Mouse (Mus musculus): ENCODE data around the gene Fam229b. TPM values are rescaled to one million over a fixed set of nuclear protein-coding genes. Genes with fewer than 3 reads are reported as not detected.

Fam229b gene
- 28.0 and 33.6 TPM in 2 replicates for polyA plus RNA-seq (2015; fragmentation: Nextera tagmentation; extraction: Ambion mirVana)

DNA sequence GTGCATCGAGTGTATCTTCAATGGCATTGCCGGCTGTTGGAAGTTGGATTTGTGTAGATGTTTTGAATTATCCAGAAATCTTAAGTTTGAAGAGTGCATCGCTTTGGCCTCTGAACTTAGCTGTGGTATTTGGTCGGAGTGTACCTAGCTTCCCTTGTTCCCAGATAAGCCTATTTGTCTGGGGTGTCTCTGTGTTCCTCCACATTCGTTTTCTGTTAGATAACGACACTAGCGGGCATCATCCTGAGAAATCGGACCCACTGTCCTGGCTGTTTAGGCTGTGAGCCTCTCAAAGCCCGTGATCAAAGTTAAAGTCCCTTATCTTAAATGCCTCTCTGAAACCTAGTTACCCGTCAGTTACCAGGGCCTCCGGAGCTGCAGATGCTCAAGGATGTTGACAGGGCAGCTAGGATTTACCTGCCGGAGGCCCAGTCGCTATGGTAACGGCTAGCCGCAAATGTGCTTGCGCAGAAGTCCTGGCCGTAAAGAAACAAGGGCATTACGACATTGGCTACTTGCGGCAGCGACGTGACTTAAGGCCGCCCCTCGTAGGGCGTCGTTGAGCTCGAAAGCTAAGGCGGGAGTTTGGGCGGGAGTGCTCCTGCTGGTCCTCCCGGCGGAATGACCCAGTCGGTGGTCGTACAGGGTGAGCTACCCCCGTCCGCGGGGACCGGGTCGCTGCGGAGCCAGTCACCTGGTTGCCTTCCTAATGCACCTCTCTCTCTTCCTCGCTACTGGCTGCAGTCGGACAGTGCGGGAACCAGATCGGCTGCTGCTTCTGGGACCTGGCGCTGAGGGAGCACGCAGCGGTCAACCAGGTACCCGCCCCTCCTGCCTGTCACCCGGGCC, at the start of gene Fam229b, which contains the start of gene Tube1:
Fam229b (minus strand) TSS at position 453 of the 849 bp plus-strand sequence.
Tube1 (plus strand) TSS at position 515 of the 849 bp plus-strand sequence.
- Histone ChIP-seq H3K36me3 (peaks cover 10% of the 10 kb centered on the region; the same call in 1 of the 2 replicates), H3K4me3 (peak within 1 kb of the TSS; percentile 74), H3K27me3 (no peaks in the 10 kb centered on the region), H3K9me3 (no peaks in the 10 kb centered on the region), H3K4me1 (replicated peaks) (peaks cover 18% of the 10 kb centered on the region), H3K9ac (peak within 1 kb of the TSS; percentile 57), H3K27ac (replicated peaks) (peak within 1 kb of the TSS; percentile 85), H3K4me2 (peak within 1 kb of the TSS; percentile 79)
- 4% methylated on average over 47 of the region's 47 CpGs for WGBS
- ATAC-seq (ENCODE audit: low FRiP score, low read depth): peak; percentile 95

DNA sequence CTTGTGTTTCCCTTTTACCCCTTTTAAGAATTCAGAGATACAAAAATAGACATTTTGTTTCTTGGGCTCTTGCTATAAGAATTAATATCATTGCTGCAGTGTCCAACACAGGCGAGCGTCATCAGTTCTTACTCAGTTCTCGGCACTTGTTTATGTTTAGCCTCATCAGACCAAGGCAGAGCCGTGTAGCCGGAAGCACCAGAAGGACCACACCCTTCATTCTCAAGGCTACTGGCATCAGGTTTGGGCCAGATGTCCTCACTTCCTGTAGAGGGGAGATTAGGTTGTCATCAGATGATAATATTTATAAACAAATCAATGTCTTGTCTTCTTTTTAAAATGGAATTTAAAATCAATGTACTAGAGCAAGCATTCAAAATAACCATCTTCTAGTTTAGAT, 43.3 kb upstream of the Fam229b start:
- no peaks in the 10 kb centered on the region for H3K27me3 ChIP-seq
- H3K4me1 ChIP-seq (replicated peaks): peaks cover 15% of the 10 kb centered on the region
- no peak overlapping the region for H3K9ac ChIP-seq
- no peaks in the 10 kb centered on the region for H3K36me3 ChIP-seq
- H3K4me3 ChIP-seq: no peak overlapping the region
- no peaks in the 10 kb centered on the region for H3K9me3 ChIP-seq
- ATAC-seq (ENCODE audit: low FRiP score, low read depth): no peak
- no peak overlapping the region for H3K27ac ChIP-seq (replicated peaks)
- no peak overlapping the region for H3K4me2 ChIP-seq
- 93% methylated on average over 5 of the region's 5 CpGs for WGBS

DNA sequence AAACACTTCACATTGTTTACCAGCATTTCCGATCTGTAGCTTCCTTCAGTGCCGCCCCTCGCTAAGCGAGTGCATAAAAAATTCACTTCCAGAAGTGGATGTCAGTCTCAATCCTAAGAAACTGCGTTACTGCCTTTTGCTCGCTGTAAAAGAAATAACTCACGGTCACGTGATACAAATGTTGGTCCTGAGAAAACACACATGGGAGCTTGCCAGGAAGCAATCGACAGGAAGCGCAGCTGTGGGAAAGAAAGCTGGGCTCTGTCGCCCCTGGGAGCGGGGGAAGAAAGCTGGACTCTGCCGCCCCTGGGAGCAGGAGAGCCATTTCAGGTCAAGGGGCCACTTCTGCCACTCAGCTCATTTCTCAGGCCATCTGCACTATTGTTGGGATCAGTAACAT, 39.4 kb upstream of the Fam229b start:
- H3K36me3 ChIP-seq: no peaks in the 10 kb centered on the region
- H3K4me3 ChIP-seq: no peak overlapping the region
- H3K9ac ChIP-seq: no peak overlapping the region
- no peaks in the 10 kb centered on the region for H3K27me3 ChIP-seq
- H3K27ac ChIP-seq (replicated peaks): peak overlapping the region; percentile 97
- 21% methylated on average over 13 of the region's 13 CpGs for WGBS
- H3K9me3 ChIP-seq: no peaks in the 10 kb centered on the region
- H3K4me2 ChIP-seq: peak overlapping the region; percentile 72
- ATAC-seq (ENCODE audit: low FRiP score, low read depth): no peak
- peaks cover 30% of the 10 kb centered on the region for H3K4me1 ChIP-seq (replicated peaks)

DNA sequence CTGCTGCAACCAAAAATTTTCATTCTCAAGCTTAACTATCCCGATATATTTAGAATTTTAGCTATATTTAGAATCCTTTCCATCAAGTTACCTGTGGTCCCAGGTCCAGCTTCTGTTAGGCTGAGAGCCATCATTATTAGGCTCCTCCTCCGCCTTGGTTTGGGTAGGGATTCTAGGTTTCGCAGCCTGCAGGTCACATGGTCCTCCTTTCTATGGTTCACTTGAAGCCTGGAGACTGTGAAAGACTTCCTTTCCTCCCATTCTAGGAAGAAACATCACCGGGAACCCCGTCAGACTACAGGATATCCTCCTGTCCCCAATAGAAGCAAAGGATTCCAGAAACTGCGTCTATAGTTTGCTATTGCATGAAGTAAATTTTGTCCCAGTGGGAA, 38.8 kb upstream of the Fam229b start:
- peak overlapping the region; percentile 38; the same call in 1 of the 2 replicates for H3K4me3 ChIP-seq
- H3K9ac ChIP-seq: no peak overlapping the region
- WGBS: 66% methylated on average over 6 of the region's 6 CpGs

DNA sequence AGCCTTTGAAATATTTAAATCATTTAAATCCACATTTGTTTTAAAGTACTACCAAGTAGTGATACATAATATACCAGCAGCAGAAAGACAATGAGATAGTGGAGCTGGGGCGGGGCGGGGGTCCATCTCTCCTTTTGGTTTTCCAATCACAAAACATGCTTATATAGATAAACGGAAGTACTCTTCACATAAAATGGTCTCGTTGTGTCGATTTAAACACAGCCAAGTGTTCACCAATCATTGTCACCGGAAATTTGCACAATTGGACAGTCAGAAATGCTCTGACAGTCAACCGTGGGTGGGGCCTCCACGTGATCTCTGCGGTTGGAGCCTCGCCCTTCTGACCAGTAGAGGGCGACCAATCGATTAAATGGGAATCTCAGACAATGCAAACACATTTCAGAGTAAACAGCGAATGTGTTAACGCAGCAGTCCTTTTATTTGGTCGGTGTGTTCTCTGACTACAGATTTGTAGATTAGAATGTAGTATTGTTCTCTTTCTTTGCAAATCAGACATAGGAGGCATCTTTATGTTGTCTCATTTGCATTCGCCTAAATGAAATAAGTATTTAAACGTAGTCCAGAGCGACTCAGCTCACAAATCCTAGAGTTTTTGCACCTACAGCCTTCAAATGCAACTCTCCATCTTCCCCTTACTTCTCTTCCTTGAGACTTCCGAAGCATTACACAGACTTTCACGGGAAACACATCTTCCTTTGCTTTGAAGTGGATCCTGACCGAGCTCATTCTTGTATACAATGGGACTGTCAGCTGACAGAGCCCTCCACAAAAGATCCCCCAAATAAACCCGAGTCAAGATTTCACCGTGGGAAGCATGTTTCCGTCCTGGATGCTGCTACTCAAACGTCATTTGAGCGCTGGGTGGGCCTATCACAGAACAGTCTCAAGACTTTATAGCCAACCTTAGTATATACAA, 38.2 kb upstream of the Fam229b start:
- peak overlapping the region; percentile 97 for H3K27ac ChIP-seq (replicated peaks)
- peak; percentile 84 for ATAC-seq (ENCODE audit: low FRiP score, low read depth)
- 5% methylated on average over 26 of the region's 26 CpGs for WGBS
- H3K9ac ChIP-seq: peak overlapping the region; percentile 50
- peak overlapping the region; percentile 72 for H3K4me2 ChIP-seq
- H3K36me3 ChIP-seq: no peaks in the 10 kb centered on the region
- no peaks in the 10 kb centered on the region for H3K27me3 ChIP-seq
- H3K4me3 ChIP-seq: peak overlapping the region; percentile 38
- peaks cover 30% of the 10 kb centered on the region for H3K4me1 ChIP-seq (replicated peaks)
- H3K9me3 ChIP-seq: no peaks in the 10 kb centered on the region

More for the DNA sequence above, 38.8 kb upstream of the Fam229b start:
- Histone ChIP-seq H3K36me3 (no peaks in the 10 kb centered on the region), H3K27ac (replicated peaks) (peak overlapping the region; percentile 97), H3K4me2 (peak overlapping the region; percentile 72), H3K9me3 (no peaks in the 10 kb centered on the region), H3K4me1 (replicated peaks) (peaks cover 30% of the 10 kb centered on the region), H3K27me3 (no peaks in the 10 kb centered on the region)
- ATAC-seq (ENCODE audit: low FRiP score, low read depth): no peak

DNA sequence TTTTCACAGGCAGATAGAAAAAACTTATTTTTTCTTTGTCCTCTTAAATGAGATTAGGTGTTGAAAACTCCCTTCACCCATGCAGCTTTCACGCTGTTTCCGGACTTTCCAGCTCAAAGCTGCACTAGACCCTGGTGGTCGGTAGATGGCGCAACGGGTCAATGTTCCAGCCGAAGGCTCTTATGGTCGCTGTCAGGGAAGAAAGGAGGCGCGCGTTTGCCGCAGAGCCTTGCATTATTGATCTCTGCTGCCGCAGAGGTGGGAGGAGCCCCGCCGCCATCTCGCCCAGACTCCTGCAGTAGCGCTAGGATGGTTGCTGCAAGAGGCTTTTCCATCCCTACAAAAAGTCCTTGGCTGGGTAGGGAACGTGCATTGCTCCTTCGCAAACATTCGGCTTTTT, 37.4 kb upstream of the Fam229b start:
- ATAC-seq (ENCODE audit: low FRiP score, low read depth): peak; percentile 89
- peak overlapping the region; percentile 38 for H3K4me3 ChIP-seq
- H3K4me2 ChIP-seq: peak overlapping the region; percentile 72
- H3K9ac ChIP-seq: peak overlapping the region; percentile 50
- H3K36me3 ChIP-seq: no peaks in the 10 kb centered on the region
- H3K27me3 ChIP-seq: no peaks in the 10 kb centered on the region
- H3K9me3 ChIP-seq: no peaks in the 10 kb centered on the region
- peaks cover 36% of the 10 kb centered on the region for H3K4me1 ChIP-seq (replicated peaks)
- H3K27ac ChIP-seq (replicated peaks): peak overlapping the region; percentile 97
- WGBS: under 1% methylated on average over 19 of the region's 19 CpGs

DNA sequence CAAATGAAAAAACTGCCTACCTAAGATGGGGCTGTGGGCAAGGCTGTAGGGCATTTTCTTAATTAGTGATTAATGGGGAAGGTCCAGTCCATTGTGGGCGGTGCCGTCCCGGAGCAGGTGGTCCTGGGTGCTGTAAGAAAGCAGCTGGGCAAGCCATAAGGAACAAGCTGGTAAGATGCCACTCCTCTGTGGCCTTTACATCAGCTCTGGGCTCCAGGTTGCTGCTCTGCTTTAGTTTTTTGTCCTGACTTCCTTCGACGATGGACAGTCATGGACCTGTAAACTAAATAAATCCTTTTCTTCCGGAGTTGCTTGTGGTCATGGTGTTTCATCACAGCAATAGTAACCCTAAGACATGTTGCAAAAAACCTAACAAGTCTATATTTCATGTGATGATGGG, 37.0 kb upstream of the Fam229b start:
- no peaks in the 10 kb centered on the region for H3K27me3 ChIP-seq
- H3K4me2 ChIP-seq: peak overlapping the region; percentile 72
- H3K27ac ChIP-seq (replicated peaks): peak overlapping the region; percentile 43; the same call in 1 of the 2 replicates
- H3K4me3 ChIP-seq: peak overlapping the region; percentile 4; the same call in 1 of the 2 replicates
- no peaks in the 10 kb centered on the region for H3K9me3 ChIP-seq
- H3K4me1 ChIP-seq (replicated peaks): peaks cover 40% of the 10 kb centered on the region
- WGBS: 5% methylated on average over 6 of the region's 6 CpGs
- no peaks in the 10 kb centered on the region for H3K36me3 ChIP-seq
- peak; percentile 10; the same call in 1 of the 2 replicates for ATAC-seq (ENCODE audit: low FRiP score, low read depth)
- peak overlapping the region; percentile 27; the same call in 1 of the 2 replicates for H3K9ac ChIP-seq

DNA sequence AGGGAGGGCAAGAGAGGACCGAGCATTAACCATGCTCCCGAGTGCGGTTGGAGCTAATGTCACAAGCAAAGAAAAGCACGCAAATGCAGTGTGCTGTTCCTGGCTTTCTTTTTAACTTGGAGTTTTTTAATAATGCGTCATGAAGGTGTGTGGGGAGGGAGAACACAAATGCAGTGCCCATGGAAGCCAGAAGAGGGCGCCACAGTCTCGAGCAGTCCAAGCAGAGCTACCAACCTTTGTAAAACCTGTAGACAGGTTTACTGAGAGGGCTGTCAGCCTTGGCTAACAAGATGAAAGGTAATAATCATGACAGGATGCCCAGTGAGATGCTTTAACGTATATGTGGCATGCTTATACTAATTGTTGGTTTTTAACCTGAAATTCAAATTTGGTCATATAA, 36.5 kb upstream of the Fam229b start:
- Histone ChIP-seq H3K4me2 (peak overlapping the region; percentile 72), H3K9me3 (no peaks in the 10 kb centered on the region), H3K4me1 (replicated peaks) (peaks cover 44% of the 10 kb centered on the region), H3K9ac (peak overlapping the region; percentile 27; the same call in 1 of the 2 replicates), H3K27me3 (no peaks in the 10 kb centered on the region), H3K27ac (replicated peaks) (peak overlapping the region; percentile 43), H3K4me3 (no peak overlapping the region), H3K36me3 (no peaks in the 10 kb centered on the region)
- ATAC-seq (ENCODE audit: low FRiP score, low read depth): 0 out of 2 replicates have a peak, but pooled peaks have one; percentile 1
- WGBS: 6% methylated on average over 8 of the region's 8 CpGs

DNA sequence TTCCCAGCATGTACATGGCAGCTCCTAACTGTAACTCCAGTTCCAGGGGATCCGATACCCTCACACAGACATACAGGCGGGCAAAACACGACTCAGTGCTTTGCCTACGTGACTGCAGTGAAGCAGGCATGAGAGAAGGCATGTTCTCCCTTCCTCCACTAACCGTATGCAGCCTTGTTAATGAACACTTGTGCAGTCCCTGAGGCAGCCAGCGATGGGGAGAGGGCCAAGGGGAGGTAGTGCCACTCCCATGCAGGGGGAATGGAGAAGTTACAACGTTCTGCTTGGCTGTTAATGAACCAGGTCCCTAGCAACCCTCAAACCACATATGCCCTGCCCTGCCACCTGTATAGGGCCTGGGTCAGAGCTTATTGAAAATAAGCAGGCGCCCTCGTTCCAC, 35.9 kb upstream of the Fam229b start:
- ATAC-seq (ENCODE audit: low FRiP score, low read depth): no peak

DNA sequence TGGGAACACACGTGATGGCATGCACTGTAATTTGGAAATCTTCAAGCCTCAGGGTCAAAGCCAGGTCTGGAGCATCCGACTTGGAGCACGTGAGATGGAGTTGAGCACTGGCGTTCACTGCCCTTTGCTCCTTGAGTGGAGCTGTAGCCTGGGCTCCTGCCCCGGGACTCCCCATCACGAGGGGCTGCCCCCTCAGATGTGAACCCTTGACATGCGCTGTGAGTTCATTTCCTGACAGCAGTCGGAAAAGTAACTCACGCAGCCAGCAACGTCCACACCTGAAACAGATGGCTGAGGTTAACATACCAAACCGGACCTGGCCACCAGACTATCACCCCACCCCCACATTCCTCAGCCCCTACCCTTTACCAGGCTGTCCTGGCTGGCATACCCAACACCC, 33.9 kb upstream of the Fam229b start:
- ATAC-seq (ENCODE audit: low FRiP score, low read depth): no peak
- no peaks in the 10 kb centered on the region for H3K36me3 ChIP-seq
- peaks cover 40% of the 10 kb centered on the region for H3K4me1 ChIP-seq (replicated peaks)
- H3K9me3 ChIP-seq: no peaks in the 10 kb centered on the region
- no peak overlapping the region for H3K9ac ChIP-seq
- no peak overlapping the region for H3K27ac ChIP-seq (replicated peaks)
- no peak overlapping the region for H3K4me3 ChIP-seq
- H3K4me2 ChIP-seq: no peak overlapping the region
- 84% methylated on average over 11 of the region's 11 CpGs for WGBS
- H3K27me3 ChIP-seq: no peaks in the 10 kb centered on the region

More for the DNA sequence above, 35.9 kb upstream of the Fam229b start:
- Histone ChIP-seq H3K27me3 (no peaks in the 10 kb centered on the region), H3K9ac (no peak overlapping the region), H3K4me3 (no peak overlapping the region), H3K9me3 (no peaks in the 10 kb centered on the region), H3K27ac (replicated peaks) (peak overlapping the region; percentile 43), H3K4me1 (replicated peaks) (peaks cover 47% of the 10 kb centered on the region), H3K36me3 (no peaks in the 10 kb centered on the region), H3K4me2 (peak overlapping the region; percentile 72)
- 42% methylated on average over 9 of the region's 9 CpGs for WGBS

DNA sequence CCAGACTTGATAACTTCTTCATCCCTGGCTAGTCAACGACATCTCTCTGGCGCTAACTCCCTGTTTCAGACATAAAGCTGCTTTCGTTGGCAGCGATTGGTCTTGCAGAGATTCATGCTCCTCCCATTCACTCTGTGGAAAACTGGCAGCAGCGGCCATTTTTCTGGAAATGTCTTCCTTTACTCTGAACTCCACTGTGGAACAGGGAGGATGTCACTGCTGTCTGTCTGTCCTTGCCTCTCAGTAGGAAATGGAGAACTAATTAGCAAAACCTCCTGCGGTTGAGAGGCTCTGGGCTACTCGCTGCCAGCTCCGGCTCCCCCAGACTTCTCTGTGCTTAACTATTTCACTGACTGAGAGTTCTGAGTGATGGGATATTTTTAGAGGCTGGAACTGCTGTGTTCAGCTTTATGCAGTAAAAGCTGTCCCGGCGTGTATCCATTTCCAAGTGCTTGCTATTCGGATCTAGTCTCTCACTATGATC, 32.0 kb upstream of the Fam229b start:
- H3K9me3 ChIP-seq: no peaks in the 10 kb centered on the region
- peak overlapping the region; percentile 33 for H3K4me3 ChIP-seq
- 0 out of 2 replicates have a peak overlapping the region, but pooled peaks have one; percentile 18 for H3K9ac ChIP-seq
- no peaks in the 10 kb centered on the region for H3K36me3 ChIP-seq
- no peaks in the 10 kb centered on the region for H3K27me3 ChIP-seq
- H3K4me1 ChIP-seq (replicated peaks): peaks cover 32% of the 10 kb centered on the region
- H3K4me2 ChIP-seq: peak overlapping the region; percentile 47
- H3K27ac ChIP-seq (replicated peaks): peak overlapping the region; percentile 83
- WGBS: 11% methylated on average over 11 of the region's 11 CpGs
- ATAC-seq (ENCODE audit: low FRiP score, low read depth): peak; percentile 43; the same call in 1 of the 2 replicates

Data from hindbrain, embryonic 15.5 days (tissue).